Comparison of ENCODE assay signal across 8 mouse cellular contexts in genomic region chr13:8995159-8995989, GRCm38 (mm10). TPM values are rescaled to one million over a fixed set of nuclear protein-coding genes. Genes with fewer than 3 reads are reported as not detected.
A peak's percentile ranks its signal among the peaks of the same experiment; 100 is the strongest.
DNase-seq lines count a peak whose midpoint lies in the region; ATAC-seq and TF ChIP-seq lines count a peak whose summit lies in the region.

No protein-coding gene starts in this region.

- TF ChIP-seq EP300 in lung, postnatal 0 days (IDR thresholded peaks at IDR 0.05): no peak

- no peaks in the 10 kb centered on the region for H3K9me3 ChIP-seq in heart, embryonic 12.5 days (replicated peaks)
- H3K9me3 ChIP-seq in hindbrain, embryonic 10.5 days: no peaks in the 10 kb centered on the region
- H3K9me3 ChIP-seq in lung, postnatal 0 days (ENCODE audit: low read length): no peaks in the 10 kb centered on the region
- no peaks in the 10 kb centered on the region for H3K9me3 ChIP-seq in stomach, embryonic 15.5 days

- H3K4me3 ChIP-seq in heart, embryonic 12.5 days: peak overlapping the region; percentile 95
- peak overlapping the region; percentile 100 for H3K4me3 ChIP-seq in C2C12 (ENCODE audit: insufficient read depth, poor library complexity, severe bottlenecking)
- H3K4me3 ChIP-seq in hindbrain, embryonic 10.5 days: peak overlapping the region; percentile 73
- H3K4me3 ChIP-seq in lung, postnatal 0 days (ENCODE audit: low read depth, low read length): peak overlapping the region; percentile 92
- H3K4me3 ChIP-seq in stomach, embryonic 15.5 days (replicated peaks): peak overlapping the region; percentile 69

- no peak for TF ChIP-seq POLR2A in brain, embryonic 14.5 days (IDR thresholded peaks at IDR 0.05; ENCODE audit: borderline replicate concordance, extremely low read depth, insufficient read depth, insufficient read length, poor library complexity, severe bottlenecking)

- TF ChIP-seq CTCF in C2C12 (IDR thresholded peaks at IDR 0.05; ENCODE audit: control insufficient read depth, insufficient read depth, insufficient read length): no peak
- no peak for TF ChIP-seq CTCF in brain, embryonic 14.5 days (IDR thresholded peaks at IDR 0.05; ENCODE audit: borderline replicate concordance, extremely low read depth, insufficient read depth, insufficient read length)
- no peak for TF ChIP-seq CTCF in lung, postnatal 0 days (IDR thresholded peaks at IDR 0.05)

- H3K9ac ChIP-seq in heart, embryonic 12.5 days: peak overlapping the region; percentile 88
- peak overlapping the region; percentile 78 for H3K9ac ChIP-seq in lung, postnatal 0 days (replicated peaks; ENCODE audit: low read depth)
- H3K9ac ChIP-seq in stomach, embryonic 15.5 days: peak overlapping the region; percentile 60; the same call in 1 of the 2 replicates

- H3ac ChIP-seq in C2C12 (ENCODE audit: control insufficient read depth, insufficient read length, low read depth): peak overlapping the region; percentile 86

- peaks cover 53% of the 10 kb centered on the region for H3K79me3 ChIP-seq in C2C12 (ENCODE audit: low read depth)

- peaks cover 56% of the 10 kb centered on the region for H3K79me2 ChIP-seq in C2C12 (ENCODE audit: control insufficient read depth, insufficient read depth)

- 0 out of 2 replicates have a peak overlapping the region, but pooled peaks have one; percentile 36 for H3K27ac ChIP-seq in heart, embryonic 12.5 days (ENCODE audit: poor library complexity, severe bottlenecking)
- peak overlapping the region; percentile 90 for H3K27ac ChIP-seq in hindbrain, embryonic 10.5 days
- peak overlapping the region; percentile 81 for H3K27ac ChIP-seq in lung, postnatal 0 days (ENCODE audit: low read length)
- peak overlapping the region; percentile 38; the same call in 1 of the 2 replicates for H3K27ac ChIP-seq in stomach, embryonic 15.5 days

- peaks cover 8% of the 10 kb centered on the region for H3K4me1 ChIP-seq in heart, embryonic 12.5 days (replicated peaks)
- H3K4me1 ChIP-seq in hindbrain, embryonic 10.5 days (replicated peaks): peaks cover 18% of the 10 kb centered on the region
- H3K4me1 ChIP-seq in lung, postnatal 0 days (ENCODE audit: insufficient read depth, low read depth, low read length): peaks cover 8% of the 10 kb centered on the region; the same call in 1 of the 2 replicates
- H3K4me1 ChIP-seq in stomach, embryonic 15.5 days: peaks cover 13% of the 10 kb centered on the region

- peak; percentile 54 for ATAC-seq in heart, embryonic 12.5 days (ENCODE audit: insufficient number of reproducible peaks, low FRiP score)
- peak; percentile 26 for ATAC-seq in lung, postnatal 0 days
- ATAC-seq in stomach, embryonic 15.5 days (ENCODE audit: insufficient read depth, low FRiP score, low read depth): peak; percentile 45

- H3K36me3 ChIP-seq in heart, embryonic 12.5 days: peaks cover 15% of the 10 kb centered on the region; the same call in 1 of the 2 replicates
- H3K36me3 ChIP-seq in C2C12 (ENCODE audit: control insufficient read depth, insufficient read depth): peaks cover 20% of the 10 kb centered on the region
- H3K36me3 ChIP-seq in hindbrain, embryonic 10.5 days: peaks cover 20% of the 10 kb centered on the region
- H3K36me3 ChIP-seq in lung, postnatal 0 days (ENCODE audit: insufficient read depth, low read length): no peaks in the 10 kb centered on the region
- peaks cover 6% of the 10 kb centered on the region; the same call in 1 of the 2 replicates for H3K36me3 ChIP-seq in stomach, embryonic 15.5 days

- 4% methylated on average over 33 of the region's 33 CpGs for WGBS in heart, embryonic 12.5 days
- 4% methylated on average over 33 of the region's 33 CpGs for WGBS in hindbrain, embryonic 10.5 days
- WGBS in lung, postnatal 0 days: 4% methylated on average over 33 of the region's 33 CpGs
- WGBS in stomach, embryonic 15.5 days: 2% methylated on average over 33 of the region's 33 CpGs

- H3K4me2 ChIP-seq in heart, embryonic 12.5 days: peak overlapping the region; percentile 83
- peak overlapping the region; percentile 88 for H3K4me2 ChIP-seq in lung, postnatal 0 days (replicated peaks; ENCODE audit: low read depth, low read length)
- H3K4me2 ChIP-seq in stomach, embryonic 15.5 days: peak overlapping the region; percentile 60

- no peaks in the 10 kb centered on the region for H3K27me3 ChIP-seq in heart, embryonic 12.5 days (replicated peaks)
- no peaks in the 10 kb centered on the region for H3K27me3 ChIP-seq in C2C12 (ENCODE audit: control insufficient read depth, insufficient read depth, insufficient read length)
- no peaks in the 10 kb centered on the region for H3K27me3 ChIP-seq in hindbrain, embryonic 10.5 days (ENCODE audit: insufficient read depth, poor library complexity, severe bottlenecking)
- H3K27me3 ChIP-seq in lung, postnatal 0 days (replicated peaks; ENCODE audit: insufficient read depth, low read length): no peaks in the 10 kb centered on the region
- no peaks in the 10 kb centered on the region for H3K27me3 ChIP-seq in stomach, embryonic 15.5 days (replicated peaks)

- DNase-seq in heart, adult 18-20 months: no peak
- DNase-seq in brain, embryonic 14.5 days (ENCODE audit: low read depth): peak; percentile 63
- DNase-seq in hindbrain, embryonic 10.5 days (ENCODE audit: low spot score): no peak
- peak; percentile 57 for DNase-seq in lung, postnatal 0 days (ENCODE audit: low spot score)
- no peak for DNase-seq in adrenal gland, adult 8-10 months

TF ChIP-seq in C2C12, 6 proteins besides CTCF, POLR2A, EP300 and RAD21:
- TF ChIP-seq USF1 (IDR thresholded peaks at IDR 0.05; ENCODE audit: low read depth) (no peak), FOSL1 (IDR thresholded peaks at IDR 0.05; ENCODE audit: insufficient read depth, low read length, poor library complexity, severe bottlenecking) (no peak), MYOG (IDR thresholded peaks at IDR 0.05; ENCODE audit: control insufficient read depth, extremely low read depth, insufficient read length) (no peak), CEBPB (IDR thresholded peaks at IDR 0.05; ENCODE audit: low read depth) (no peak), MAX (IDR thresholded peaks at IDR 0.05) (no peak)

RNA-seq across cellular contexts. Expression of gene Gtpbp4, which starts 0.5 kb away (rescaled TPM):
- 52.5 and 53.3 TPM in 2 replicates for polyA plus RNA-seq in heart, embryonic 12.5 days (2016; fragmentation: Nextera tagmentation; extraction: Ambion mirVana)
- total RNA-seq in heart, adult 18-20 months (2021): 10 to 100 TPM; 35.3 to 39.8 TPM
- polyA plus RNA-seq in C2C12 (2012; fragmentation: generic; extraction: Trizol): 27.7 TPM
- 25.6 and 30.5 TPM in 2 replicates for polyA plus RNA-seq in brain, embryonic 14.5 days (2012; rRNA removed)
- 75.1 and 112 TPM in 2 replicates for polyA plus RNA-seq in hindbrain, embryonic 10.5 days (2016; fragmentation: Nextera tagmentation; extraction: Ambion mirVana)
- 39.5 and 39.8 TPM in 2 replicates for polyA plus RNA-seq in lung, postnatal 0 days (2015; fragmentation: Nextera tagmentation; extraction: Ambion mirVana)
- polyA plus RNA-seq in stomach, embryonic 15.5 days (2015; fragmentation: Nextera tagmentation; extraction: Ambion mirVana): 74.5 and 81.7 TPM in 2 replicates
- 10 to 100 TPM; 54.3 to 63.3 (median 58.9) TPM for total RNA-seq in adrenal gland, adult 8-10 months (2022)

RNA-seq across cellular contexts. Expression of gene Idi2, which starts 42.7 kb away (rescaled TPM):
- polyA plus RNA-seq in heart, embryonic 12.5 days (2016; fragmentation: Nextera tagmentation; extraction: Ambion mirVana): not detected in 2 replicates
- not detected for total RNA-seq in heart, adult 18-20 months (2021)
- polyA plus RNA-seq in C2C12 (2012; fragmentation: generic; extraction: Trizol): not detected
- polyA plus RNA-seq in brain, embryonic 14.5 days (2012; rRNA removed): not detected in 2 replicates
- 0.06 TPM in 1 of 2 replicates, not detected in the other for polyA plus RNA-seq in hindbrain, embryonic 10.5 days (2016; fragmentation: Nextera tagmentation; extraction: Ambion mirVana)
- polyA plus RNA-seq in lung, postnatal 0 days (2015; fragmentation: Nextera tagmentation; extraction: Ambion mirVana): not detected in 2 replicates
- polyA plus RNA-seq in stomach, embryonic 15.5 days (2015; fragmentation: Nextera tagmentation; extraction: Ambion mirVana): not detected in 2 replicates
- total RNA-seq in adrenal gland, adult 8-10 months (2022): not detected

RNA-seq across cellular contexts. Expression of gene Gm9745, which starts 47.3 kb away (rescaled TPM):
- not detected in 2 replicates for polyA plus RNA-seq in heart, embryonic 12.5 days (2016; fragmentation: Nextera tagmentation; extraction: Ambion mirVana)
- total RNA-seq in heart, adult 18-20 months (2021): not detected
- polyA plus RNA-seq in C2C12 (2012; fragmentation: generic; extraction: Trizol): not detected
- not detected in 2 replicates for polyA plus RNA-seq in brain, embryonic 14.5 days (2012; rRNA removed)
- polyA plus RNA-seq in hindbrain, embryonic 10.5 days (2016; fragmentation: Nextera tagmentation; extraction: Ambion mirVana): not detected in 2 replicates
- not detected in 2 replicates for polyA plus RNA-seq in lung, postnatal 0 days (2015; fragmentation: Nextera tagmentation; extraction: Ambion mirVana)
- polyA plus RNA-seq in stomach, embryonic 15.5 days (2015; fragmentation: Nextera tagmentation; extraction: Ambion mirVana): not detected in 2 replicates
- not detected for total RNA-seq in adrenal gland, adult 8-10 months (2022)

Comparison
In these comparisons a context has a peak if more than half of its experiments do, and no peak if none do; other contexts are left out.
1. H3K27ac ChIP-seq: peak in every context shown above with its lines; median percentile 90 in hindbrain, embryonic 10.5 days; 81 in lung, postnatal 0 days; 38 in stomach, embryonic 15.5 days; 36 in heart, embryonic 12.5 days.
2. DNase-seq: peak in brain, embryonic 14.5 days (single experiment) and lung, postnatal 0 days (single experiment); none in heart, adult 18-20 months (0 of 2), hindbrain, embryonic 10.5 days (single experiment) and adrenal gland, adult 8-10 months (single experiment).
3. Peak in every context shown above with its lines, with median percentiles within 50 percentile points of each other: ATAC-seq, H3K4me2 ChIP-seq, H3K4me3 ChIP-seq and H3K9ac ChIP-seq.